Mouse (Mus musculus) kidney, postnatal 0 days (tissue): ENCODE data around the gene Anp32e. TPM values are rescaled to one million over a fixed set of nuclear protein-coding genes. Genes with fewer than 3 reads are reported as not detected.

Experiments used
- ATAC-seq: fragments of 200-750 bp; cut with Nextera tagmentation; replicated peaks from 2 replicates; pipeline ENCODE4 v1.8.0; 2017; ENCODE audit warnings: low read depth, moderate number of reproducible peaks, moderate TSS enrichment, moderate library complexity; ENCODE audit not compliant: low FRiP score
- DNase-seq: peaks from one replicate; pipeline ENCODE4 v3.0.0-alpha.2; 2016; ENCODE audit warnings: low spot score
- H3K27ac ChIP-seq: fragments of 300-500 bp; sonication (generic); 2 replicates; pipeline ENCODE4 v1.5.1; 2014; ENCODE audit warnings: mild to moderate bottlenecking
- H3K27me3 ChIP-seq: fragments of 300-500 bp; sonication (generic); 2 replicates; pipeline ENCODE4 v1.6.1; 2014; ENCODE audit warnings: low read length, mixed read lengths; ENCODE audit not compliant: insufficient read depth
- H3K36me3 ChIP-seq: fragments of 300-500 bp; sonication (generic); 2 replicates; pipeline ENCODE4 v1.6.1; 2014; ENCODE audit warnings: low read length, mixed read lengths; ENCODE audit not compliant: insufficient read depth
- H3K4me1 ChIP-seq: fragments of 300-500 bp; sonication (generic); replicated peaks from 2 replicates; pipeline ENCODE4 v1.6.1; 2014; ENCODE audit warnings: antibody characterized with exemption, low read length, mixed read lengths; ENCODE audit not compliant: insufficient read depth
- H3K4me2 ChIP-seq: fragments of 300-500 bp; sonication (generic); 2 replicates; pipeline ENCODE4 v1.6.1; 2014; ENCODE audit warnings: mild to moderate bottlenecking, low read length, moderate library complexity, mixed read lengths
- H3K4me3 ChIP-seq: fragments of 300-500 bp; sonication (generic); replicated peaks from 2 replicates; pipeline ENCODE4 v1.5.1; 2014; ENCODE audit warnings: low read depth, low read length
- H3K9ac ChIP-seq: fragments of 300-500 bp; sonication (generic); 2 replicates; pipeline ENCODE4 v1.6.1; 2014; ENCODE audit warnings: low read depth, low read length
- H3K9me3 ChIP-seq: fragments of 300-500 bp; sonication (generic); replicated peaks from 2 replicates; pipeline ENCODE4 v1.6.1; 2016; ENCODE audit warnings: low read length, inconsistent platforms, mixed read lengths
- CTCF ChIP-seq: IDR thresholded peaks from 2 replicates; pipeline ENCODE4 v1.5.1; 2016; ENCODE audit warnings: antibody characterized with exemption, low read depth, mild to moderate bottlenecking, moderate library complexity
- WGBS: fragments of 180-500 bp; shearing (Covaris S2); extraction: QIAGEN DNeasy Blood & Tissue Kit; methylation state at CpG from one replicate; pipeline ENCODE4 v1.1.7; 2014; 5-methylcytosine and 5-hydroxymethylcytosine counted together
- polyA plus RNA-seq: library from polyadenylated mRNA; unstranded; fragments of >200 nt; fragmentation: Nextera tagmentation; extraction: Ambion mirVana; gene quantifications from 2 replicates; pipeline ENCODE4 v1.2.1, GENCODE M21; 2015

Gene Anp32e
- polyA plus RNA-seq, 1 experiment from 2014 or later: 128 TPM

DNA sequence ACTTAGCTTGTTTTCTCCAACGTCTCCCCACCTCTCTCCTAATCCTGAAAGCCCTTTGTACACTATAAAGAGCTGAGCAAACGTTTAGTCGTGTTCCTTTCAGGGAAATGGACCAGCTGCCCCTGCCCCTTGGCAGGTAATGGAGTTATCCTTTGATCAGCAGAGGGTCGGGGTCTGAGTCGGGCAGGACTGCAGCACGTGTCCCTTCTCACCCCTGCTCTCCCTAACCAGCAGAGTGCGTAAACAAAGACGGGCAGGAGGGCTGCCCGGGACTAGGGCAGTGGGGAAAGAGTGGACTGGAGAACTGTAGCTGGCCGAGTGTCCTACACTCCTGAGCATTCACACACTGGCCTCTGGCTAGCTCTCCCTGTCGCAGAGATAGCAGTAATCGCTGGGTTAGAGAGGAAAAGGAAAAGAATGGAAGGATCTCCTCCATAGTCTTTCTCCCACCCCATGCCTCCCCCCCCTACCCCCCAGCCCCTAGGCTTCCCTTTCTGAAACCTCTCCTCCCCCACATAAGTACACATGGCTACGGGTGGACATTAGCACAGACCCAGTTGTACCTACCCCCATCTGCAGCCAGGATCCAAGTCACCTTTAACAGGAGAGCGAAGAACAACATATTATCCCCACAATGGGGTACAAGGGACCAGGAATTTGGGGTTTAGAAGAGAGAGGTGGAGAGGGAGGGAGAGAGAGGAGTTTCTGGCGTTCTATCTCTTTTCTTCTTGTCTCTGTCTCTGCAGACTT, 25.1 kb upstream of the Anp32e start:
- Histone ChIP-seq H3K9ac (0 out of 2 replicates have a peak overlapping the region, but pooled peaks have one; percentile 27), H3K4me1 (peaks cover 13% of the 10 kb centered on the region), H3K27me3 (no peaks in the 10 kb centered on the region), H3K27ac (peak overlapping the region; percentile 47; the same call in 1 of the 2 replicates), H3K4me3 (peak overlapping the region; percentile 22; the same call in 1 of the 2 replicates), H3K9me3 (no peaks in the 10 kb centered on the region), H3K4me2 (peak overlapping the region; percentile 57), H3K36me3 (no peaks in the 10 kb centered on the region)
- DNase-seq (peak; percentile 29), ATAC-seq (peak; percentile 50; the same call in 1 of the 2 replicates)
- TF ChIP-seq CTCF: no peak
- 11% methylated on average over 15 of the region's 15 CpGs for WGBS

DNA sequence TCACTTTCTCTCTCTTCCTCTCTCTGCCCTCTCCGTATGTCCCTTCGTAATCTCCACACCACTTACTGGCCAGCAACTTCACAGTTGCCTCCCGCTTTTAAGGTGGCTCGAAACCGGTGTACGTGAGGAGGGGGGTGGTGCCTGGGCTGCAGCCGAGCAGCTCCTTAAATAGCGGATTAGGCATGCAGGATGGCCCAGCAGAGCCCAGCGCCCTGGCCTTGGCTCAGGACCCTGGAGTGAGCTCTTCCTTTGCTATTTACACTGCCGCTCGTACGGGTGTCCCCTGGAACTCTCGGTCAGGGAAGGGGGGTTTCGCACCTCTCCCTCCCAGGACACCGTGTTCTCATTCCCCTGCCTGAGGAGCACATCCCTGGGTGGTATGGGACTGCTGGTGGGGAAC, 24.5 kb upstream of the Anp32e start, which contains the start of gene Car14:
TSS of gene Car14 (minus strand) at position 124 of the 400 bp plus-strand sequence.
- WGBS: 1% methylated on average over 15 of the region's 15 CpGs
- Histone ChIP-seq H3K27ac (peak within 1 kb of the TSS; percentile 47; the same call in 1 of the 2 replicates), H3K4me2 (peak within 1 kb of the TSS; percentile 57), H3K36me3 (no peaks in the 10 kb centered on the region), H3K4me1 (peaks cover 13% of the 10 kb centered on the region), H3K27me3 (no peaks in the 10 kb centered on the region), H3K9ac (peak within 1 kb of the TSS; percentile 27; the same call in 1 of the 2 replicates), H3K4me3 (peak within 1 kb of the TSS; percentile 22), H3K9me3 (no peaks in the 10 kb centered on the region)
- DNase-seq: peak; percentile 27
- ATAC-seq: no peak
- TF ChIP-seq CTCF: no peak

GRCm38 (mm10) chr3:95905146-95905939, 23.7 kb upstream of the Anp32e start:
- Histone ChIP-seq H3K27ac (no peak overlapping the region), H3K4me1 (peaks cover 13% of the 10 kb centered on the region), H3K4me2 (peak overlapping the region; percentile 57), H3K27me3 (no peaks in the 10 kb centered on the region), H3K4me3 (peak overlapping the region; percentile 22), H3K9ac (peak overlapping the region; percentile 27; the same call in 1 of the 2 replicates), H3K36me3 (no peaks in the 10 kb centered on the region), H3K9me3 (no peaks in the 10 kb centered on the region)
- peak; percentile 38 for ATAC-seq
- DNase-seq: peak; percentile 48
- no peak for TF ChIP-seq CTCF
- under 1% methylated on average over 18 of the region's 18 CpGs for WGBS

DNA sequence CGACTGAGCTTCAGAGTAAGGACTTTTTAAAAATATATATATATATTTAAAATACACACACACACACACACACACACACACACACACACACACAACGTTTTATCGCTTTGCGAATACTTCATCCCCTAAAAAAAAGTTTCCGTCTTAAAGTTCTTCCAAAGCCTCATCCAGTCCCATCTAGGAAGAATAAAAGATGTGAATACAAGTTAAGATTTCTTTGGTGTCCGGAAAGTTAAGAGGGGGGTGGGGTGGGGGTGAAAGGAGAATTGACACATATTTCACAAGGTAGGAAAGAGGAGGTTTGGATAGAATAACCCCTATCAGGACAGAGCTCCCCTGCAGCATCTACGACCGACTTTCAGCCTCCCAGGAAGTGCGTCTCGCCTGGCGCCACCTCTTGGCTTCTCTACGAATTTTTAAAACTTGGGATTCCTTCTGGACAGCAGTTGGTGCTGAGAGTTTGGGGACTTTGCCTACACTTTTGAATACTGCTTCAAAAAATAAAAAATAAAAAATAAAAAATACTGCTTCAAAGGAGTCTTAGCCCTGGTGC, 23.0 kb upstream of the Anp32e start:
- H3K4me3 ChIP-seq: 0 out of 2 replicates have a peak overlapping the region, but pooled peaks have one; percentile 1
- no peaks in the 10 kb centered on the region for H3K27me3 ChIP-seq
- H3K9ac ChIP-seq: no peak overlapping the region
- ATAC-seq (no peak), DNase-seq (peak; percentile 88)
- peak; percentile 74 for TF ChIP-seq CTCF
- under 1% methylated on average over 12 of the region's 12 CpGs for WGBS
- no peak overlapping the region for H3K27ac ChIP-seq
- H3K36me3 ChIP-seq: no peaks in the 10 kb centered on the region
- no peaks in the 10 kb centered on the region for H3K9me3 ChIP-seq
- H3K4me2 ChIP-seq: peak overlapping the region; percentile 57
- peaks cover 13% of the 10 kb centered on the region for H3K4me1 ChIP-seq

DNA sequence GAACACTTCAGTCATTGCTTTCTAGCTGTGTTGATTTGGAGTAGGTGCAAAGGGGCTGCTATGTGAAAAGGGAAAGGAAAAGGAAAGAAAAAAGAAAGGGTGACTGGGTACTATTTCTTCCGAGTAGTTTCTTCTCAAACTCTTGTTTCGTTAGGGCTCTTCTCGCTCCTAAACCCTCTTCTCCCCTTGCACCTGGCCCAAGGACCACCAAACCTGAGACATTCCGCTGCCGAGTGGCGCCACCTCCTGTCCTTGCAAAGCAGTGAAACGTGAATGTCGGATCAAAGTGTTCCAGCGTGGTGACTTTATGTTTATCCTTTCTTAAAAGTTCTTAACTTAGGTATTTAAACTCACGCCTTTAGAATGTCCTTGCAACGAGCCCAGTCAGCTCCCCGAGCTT, 22.2 kb upstream of the Anp32e start:
- H3K4me1 ChIP-seq: peaks cover 13% of the 10 kb centered on the region
- H3K36me3 ChIP-seq: no peaks in the 10 kb centered on the region
- no peak for ATAC-seq
- no peaks in the 10 kb centered on the region for H3K27me3 ChIP-seq
- no peaks in the 10 kb centered on the region for H3K9me3 ChIP-seq
- H3K4me2 ChIP-seq: peak overlapping the region; percentile 57
- no peak overlapping the region for H3K9ac ChIP-seq
- under 1% methylated on average over 12 of the region's 12 CpGs for WGBS
- DNase-seq: peak; percentile 78
- peak overlapping the region; percentile 15 for H3K4me3 ChIP-seq
- no peak overlapping the region for H3K27ac ChIP-seq
- peak; percentile 87 for TF ChIP-seq CTCF

GRCm38 (mm10) chr3:95907613-95908012, 21.4 kb upstream of the Anp32e start:
- no peak for DNase-seq
- no peak overlapping the region for H3K27ac ChIP-seq
- TF ChIP-seq CTCF: no peak

More at GRCm38 (mm10) chr3:95907613-95908012, 21.4 kb upstream of the Anp32e start:
- ATAC-seq: no peak
- H3K9ac ChIP-seq: no peak overlapping the region
- H3K9me3 ChIP-seq: no peaks in the 10 kb centered on the region
- no peak overlapping the region for H3K4me2 ChIP-seq
- H3K4me1 ChIP-seq: peaks cover 13% of the 10 kb centered on the region
- 53% methylated on average over 4 of the region's 4 CpGs for WGBS
- no peaks in the 10 kb centered on the region for H3K27me3 ChIP-seq
- H3K4me3 ChIP-seq: no peak overlapping the region
- H3K36me3 ChIP-seq: no peaks in the 10 kb centered on the region
